Mouse (Mus musculus) ES-Bruce4 (cell line): Measurements from ENCODE around the gene Nup205. TPM values are rescaled to one million over a fixed set of nuclear protein-coding genes. Genes with fewer than 3 reads are reported as not detected.
"Not testable (repeated sequence)": the region's sequence is repeated elsewhere in the genome, so short reads cannot be mapped to it uniquely, and the experiment has no call there.

Experiments used
- H3K27ac ChIP-seq: 2 replicates; pipeline ENCODE4 v1.5.1; 2012; ENCODE audit warnings: low read length, inconsistent platforms; ENCODE audit not compliant: insufficient read depth
- H3K27me3 ChIP-seq: 2 replicates; pipeline ENCODE4 v1.6.1; 2012; ENCODE audit warnings: mild to moderate bottlenecking, low read length, inconsistent platforms; ENCODE audit not compliant: control insufficient read depth, poor library complexity, insufficient read depth, severe bottlenecking
- H3K36me3 ChIP-seq: 2 replicates; pipeline ENCODE4 v1.6.1; 2012; ENCODE audit warnings: inconsistent platforms, mild to moderate bottlenecking, low read length, moderate library complexity; ENCODE audit not compliant: control insufficient read depth, poor library complexity, insufficient read depth, severe bottlenecking
- H3K4me1 ChIP-seq: one replicate; pipeline ENCODE4 v1.8.1; 2011; ENCODE audit warnings: low read length; ENCODE audit not compliant: control insufficient read depth, insufficient read depth
- H3K4me3 ChIP-seq: 2 replicates; pipeline ENCODE4 v1.5.1; 2011; ENCODE audit warnings: low read depth, mild to moderate bottlenecking, low read length
- H3K9ac ChIP-seq: 2 replicates; pipeline ENCODE4 v1.6.1; 2012; ENCODE audit warnings: low read depth, mild to moderate bottlenecking, inconsistent platforms; ENCODE audit not compliant: poor library complexity, severe bottlenecking
- H3K9me3 ChIP-seq: replicated peaks from 2 replicates; pipeline ENCODE4 v1.6.1; 2012; ENCODE audit warnings: mild to moderate bottlenecking, low read length, inconsistent platforms; ENCODE audit not compliant: control insufficient read depth, poor library complexity, insufficient read depth, severe bottlenecking
- CTCF ChIP-seq: IDR thresholded peaks from one replicate; pipeline ENCODE4 v1.8.1; 2011; ENCODE audit warnings: low read depth, low read length
- EP300 ChIP-seq: IDR thresholded peaks from 2 replicates; pipeline ENCODE4 v1.6.1; 2011; ENCODE audit warnings: low read depth, low read length; ENCODE audit not compliant: insufficient read depth
- POLR2A ChIP-seq: IDR thresholded peaks from one replicate; pipeline ENCODE4 v1.8.1; 2011; ENCODE audit warnings: low read length; ENCODE audit not compliant: insufficient read depth
- polyA plus RNA-seq: library from polyadenylated mRNA; stranded (reverse); fragments of >200 nt; gene quantifications from 2 replicates; pipeline ENCODE4 v1.2.4, GENCODE M21; 2011; ENCODE audit warnings: low read depth; ENCODE audit not compliant: missing spikeins, insufficient read depth, insufficient read length

The Nup205 gene
- polyA plus RNA-seq, 1 experiment, result 151 TPM

DNA sequence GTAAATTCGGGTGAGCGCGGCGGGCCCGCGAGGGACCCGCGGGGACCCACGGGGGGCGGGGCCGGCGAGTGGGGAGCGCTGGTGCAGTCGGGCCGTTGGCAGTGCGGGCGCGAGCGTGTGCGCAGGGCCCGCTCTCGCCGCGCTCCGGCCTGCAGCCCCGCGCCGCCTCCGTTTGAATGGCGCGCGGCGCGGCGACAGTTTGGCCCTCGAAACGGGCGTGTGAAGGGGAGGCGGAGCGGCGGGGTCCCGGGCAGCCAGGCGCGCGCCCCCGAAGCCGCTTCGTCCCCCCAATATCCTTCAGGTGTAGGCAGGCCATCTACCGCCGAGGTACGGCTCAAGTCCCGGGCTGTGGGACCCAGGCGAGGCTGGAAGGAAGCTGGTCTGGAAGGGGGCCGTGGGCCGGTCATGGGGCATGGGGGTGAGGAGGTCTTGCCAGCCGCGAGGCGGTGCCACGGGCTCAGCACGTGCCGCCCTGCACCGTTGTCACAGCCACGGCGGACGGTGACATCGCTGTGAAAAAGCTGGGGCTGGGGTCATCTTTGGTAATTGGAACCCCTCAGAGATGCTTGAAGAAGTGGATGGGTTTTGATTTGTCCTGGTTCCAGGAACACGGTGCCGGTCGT is 540 bp downstream of the Nup205 start:
- Histone ChIP-seq H3K9ac (peak overlapping the region; percentile 95), H3K9me3 (no peaks in the 10 kb centered on the region), H3K4me3 (peak overlapping the region; percentile 73), H3K4me1 (no peaks in the 10 kb centered on the region), H3K27me3 (no peaks in the 10 kb centered on the region), H3K36me3 (no peaks in the 10 kb centered on the region), H3K27ac (no peak overlapping the region)
- TF ChIP-seq EP300 (no peak), CTCF (no peak), POLR2A (no peak)

DNA sequence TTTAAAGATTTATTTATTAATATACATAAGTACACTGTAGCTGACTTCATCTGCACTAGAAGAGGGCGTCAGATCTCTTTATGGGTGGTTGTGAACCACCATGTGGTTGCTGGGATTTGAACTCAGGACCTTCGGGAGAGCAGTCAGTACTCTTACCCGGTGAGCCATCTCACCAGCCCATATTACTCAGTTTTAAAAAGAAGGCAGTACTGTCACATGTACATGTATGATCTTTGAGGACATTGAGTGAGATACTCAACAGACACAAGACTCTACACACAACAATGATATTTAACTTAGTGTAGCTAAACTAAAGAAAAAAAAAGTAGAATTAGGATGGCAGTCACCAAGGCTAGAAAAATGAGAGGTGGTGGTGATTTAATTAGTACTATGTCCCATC is 2.1 kb downstream of the Nup205 start:
- H3K27me3 ChIP-seq, H3K4me1 ChIP-seq: not testable (repeated sequence)

DNA sequence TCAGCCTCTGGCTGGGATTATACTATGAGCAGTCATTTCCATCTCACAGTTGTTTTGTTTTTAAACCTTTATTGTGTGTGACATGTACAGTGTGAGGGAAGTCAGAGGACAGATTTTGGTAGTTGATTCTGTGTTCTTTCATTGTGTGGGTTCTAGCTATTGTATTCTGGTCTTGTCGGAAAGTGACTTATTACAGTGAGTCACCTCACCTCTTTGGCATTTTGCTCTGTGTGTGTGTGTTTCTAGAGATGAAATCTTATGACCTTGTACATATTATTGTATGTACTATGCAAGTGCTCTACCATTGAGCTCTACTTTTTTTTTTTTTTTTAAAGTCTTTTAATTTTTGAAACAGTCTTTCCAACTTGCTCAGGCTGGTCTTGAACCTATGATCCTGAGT is 7.6 kb downstream of the Nup205 start:
- Histone ChIP-seq H3K9ac (no peak overlapping the region), H3K9me3 (no peaks in the 10 kb centered on the region), H3K4me1 (no peaks in the 10 kb centered on the region), H3K27ac (no peak overlapping the region), H3K27me3 (no peaks in the 10 kb centered on the region), H3K36me3 (peaks cover 50% of the 10 kb centered on the region), H3K4me3 (no peak overlapping the region)
- TF ChIP-seq POLR2A (no peak), EP300 (no peak), CTCF (no peak)

More for the DNA sequence above, 2.1 kb downstream of the Nup205 start:
- not testable (repeated sequence) for H3K4me3 ChIP-seq, H3K9ac ChIP-seq, H3K36me3 ChIP-seq, H3K27ac ChIP-seq, H3K9me3 ChIP-seq

- Histone ChIP-seq H3K27me3 (no peaks in the 10 kb centered on the region), H3K27ac (no peak overlapping the region), H3K9me3 (no peaks in the 10 kb centered on the region), H3K36me3 (peaks cover 72% of the 10 kb centered on the region), H3K4me1 (no peaks in the 10 kb centered on the region), H3K4me3 (no peak overlapping the region), H3K9ac (no peak overlapping the region)
- TF ChIP-seq EP300 (no peak), CTCF (peak; percentile 28)
Observed at GRCm38 (mm10) chr6:35191198-35191597, 14.0 kb downstream of the Nup205 start.

DNA sequence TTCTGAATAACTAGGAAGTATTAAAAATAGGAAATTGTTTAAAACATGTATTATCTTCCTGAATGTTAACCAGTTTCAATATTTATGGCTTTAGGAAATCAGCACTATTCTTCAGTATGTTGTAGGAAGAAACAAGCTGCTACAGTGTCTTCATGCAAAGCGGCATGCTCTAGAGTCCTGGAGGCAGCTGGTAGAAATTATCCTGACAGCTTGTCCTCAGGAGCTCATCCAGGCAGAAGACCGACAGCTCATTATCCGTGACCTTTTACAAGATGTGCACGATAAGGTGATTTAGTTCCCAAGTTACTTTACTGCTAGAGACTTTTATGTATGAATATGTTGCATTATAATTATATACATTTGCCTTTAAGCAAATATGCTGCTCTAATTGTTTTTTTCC is 48.5 kb downstream of the Nup205 start:
- Histone ChIP-seq H3K36me3 (peaks cover 56% of the 10 kb centered on the region), H3K9me3 (no peaks in the 10 kb centered on the region), H3K4me3 (no peak overlapping the region), H3K4me1 (no peaks in the 10 kb centered on the region), H3K27ac (no peak overlapping the region), H3K27me3 (no peaks in the 10 kb centered on the region), H3K9ac (no peak overlapping the region)
- TF ChIP-seq EP300, result no peak
- no peak for TF ChIP-seq CTCF

GRCm38 (mm10) chr6:35229415-35229814 is 52.2 kb downstream of the Nup205 start:
- TF ChIP-seq CTCF (no peak), EP300 (no peak), POLR2A (no peak)
- no peak overlapping the region for H3K9ac ChIP-seq
- H3K27me3 ChIP-seq, result no peaks in the 10 kb centered on the region
- H3K36me3 ChIP-seq, result peaks cover 52% of the 10 kb centered on the region
- no peaks in the 10 kb centered on the region for H3K4me1 ChIP-seq
- H3K4me3 ChIP-seq, result no peak overlapping the region
- H3K27ac ChIP-seq, result no peak overlapping the region
- no peaks in the 10 kb centered on the region for H3K9me3 ChIP-seq
